Comparison of ENCODE assay signal across 8 mouse cellular contexts in genomic region chr8:120100388-120101067, GRCm38 (mm10). TPM values are rescaled to one million over a fixed set of nuclear protein-coding genes. Genes with fewer than 3 reads are reported as not detected.
DNase-seq lines count a peak whose midpoint lies in the region; ATAC-seq and TF ChIP-seq lines count a peak whose summit lies in the region.

No protein-coding gene starts in this region.

- H3K27me3 ChIP-seq in testis, adult 2 months (ENCODE audit: control insufficient read depth, insufficient read depth, low read length), result no peaks in the 10 kb centered on the region
- H3K27me3 ChIP-seq in intestine, postnatal 0 days (replicated peaks; ENCODE audit: control insufficient read depth, insufficient read depth, low read length), result no peaks in the 10 kb centered on the region
- no peaks in the 10 kb centered on the region for H3K27me3 ChIP-seq in small intestine, adult 2 months (ENCODE audit: control insufficient read depth, insufficient read depth, low read length)

- 0 out of 2 replicates have a peak, but pooled peaks have one; percentile 5 for ATAC-seq in cerebellum, adult (ENCODE audit: insufficient number of reproducible peaks, low FRiP score, low TSS enrichment)
- peak; percentile 59 for ATAC-seq in intestine, postnatal 0 days

- peak overlapping the region; percentile 89 for H3K9ac ChIP-seq in intestine, postnatal 0 days (ENCODE audit: low read depth, low read length)

- TF ChIP-seq CTCF in testis, adult 2 months (IDR thresholded peaks at IDR 0.05; ENCODE audit: control insufficient read depth, insufficient read depth, insufficient replicate concordance, low read depth, low read length), result no peak
- no peak for TF ChIP-seq CTCF in intestine, postnatal 0 days (IDR thresholded peaks at IDR 0.05; ENCODE audit: low read depth)
- TF ChIP-seq CTCF in small intestine, adult 2 months (IDR thresholded peaks at IDR 0.05; ENCODE audit: extremely low read depth, insufficient read length, insufficient replicate concordance, low read depth, low read length), result no peak

- 1% methylated on average over 24 of the region's 25 CpGs for WGBS in intestine, postnatal 0 days
- WGBS in small intestine, adult 2 months, result 2% methylated on average over 25 of the region's 25 CpGs

- H3K27ac ChIP-seq in testis, adult 2 months (ENCODE audit: control insufficient read depth, insufficient read depth, low read depth, low read length), result peak overlapping the region; percentile 93
- peak overlapping the region; percentile 97 for H3K27ac ChIP-seq in intestine, postnatal 0 days (ENCODE audit: low read depth, low read length)
- H3K27ac ChIP-seq in small intestine, adult 2 months (ENCODE audit: insufficient read depth, low read depth, low read length), result peak overlapping the region; percentile 92

- H3K4me1 ChIP-seq in testis, adult 2 months (ENCODE audit: control insufficient read depth, insufficient read depth, low read length), result peaks cover 2% of the 10 kb centered on the region
- peaks cover 5% of the 10 kb centered on the region for H3K4me1 ChIP-seq in intestine, postnatal 0 days (replicated peaks; ENCODE audit: control insufficient read depth, insufficient read depth, low read length)
- peaks cover 36% of the 10 kb centered on the region for H3K4me1 ChIP-seq in small intestine, adult 2 months (ENCODE audit: control insufficient read depth, insufficient read depth, insufficient read length, low read length)

- no peaks in the 10 kb centered on the region for H3K36me3 ChIP-seq in testis, adult 2 months (ENCODE audit: control insufficient read depth, insufficient read depth, low read length)
- H3K36me3 ChIP-seq in intestine, postnatal 0 days (ENCODE audit: control insufficient read depth, insufficient read depth), result no peaks in the 10 kb centered on the region
- H3K36me3 ChIP-seq in small intestine, adult 2 months (ENCODE audit: control insufficient read depth, insufficient read depth, low read length), result no peaks in the 10 kb centered on the region

- no peak for TF ChIP-seq POLR2A in testis, adult 2 months (IDR thresholded peaks at IDR 0.05; ENCODE audit: control insufficient read depth, low read depth, low read length)
- no peak for TF ChIP-seq POLR2A in small intestine, adult 2 months (IDR thresholded peaks at IDR 0.05; ENCODE audit: low read depth, low read length)

- no peaks in the 10 kb centered on the region for H3K9me3 ChIP-seq in intestine, postnatal 0 days (ENCODE audit: control insufficient read depth)

- peak overlapping the region; percentile 99 for H3K4me3 ChIP-seq in testis, adult 2 months (ENCODE audit: control insufficient read depth, low read depth, low read length)
- H3K4me3 ChIP-seq in intestine, postnatal 0 days (ENCODE audit: low read depth, low read length), result peak overlapping the region; percentile 85
- H3K4me3 ChIP-seq in small intestine, adult 2 months (ENCODE audit: low read depth, low read length), result peak overlapping the region; percentile 89

- peak overlapping the region; percentile 88 for H3K4me2 ChIP-seq in intestine, postnatal 0 days (replicated peaks; ENCODE audit: low read depth)

- DNase-seq in cerebellum, postnatal 10 days, result no peak
- no peak for DNase-seq in testis, postnatal 14 days (ENCODE audit: low spot score)
- no peak for DNase-seq in left cerebral cortex, adult 9 months (ENCODE audit: low spot score in 2 of 2)
- DNase-seq in right cerebral cortex, postnatal 36 days (ENCODE audit: low spot score in 2 of 2), result no peak

RNA-seq across cellular contexts. Expression of gene Zdhhc7, which starts 0.8 kb away (rescaled TPM):
- polyA plus RNA-seq in testis, adult 2 months (2012; rRNA removed), result 31.6 and 32.8 TPM in 2 replicates
- polyA plus RNA-seq in intestine, postnatal 0 days (2015; fragmentation: Nextera tagmentation; extraction: Ambion mirVana), result 39.4 and 44.9 TPM in 2 replicates
- 99.7 and 172 TPM in 2 replicates for polyA plus RNA-seq in small intestine, adult 2 months (2012; rRNA removed)

RNA-seq across cellular contexts. Expression of gene 6430548M08Rik, which starts 13.4 kb away (rescaled TPM):
- polyA plus RNA-seq in testis, adult 2 months (2012; rRNA removed), result 19.8 and 24.8 TPM in 2 replicates
- polyA plus RNA-seq in intestine, postnatal 0 days (2015; fragmentation: Nextera tagmentation; extraction: Ambion mirVana), result 6.0 and 7.1 TPM in 2 replicates
- 8.0 and 22.6 TPM in 2 replicates for polyA plus RNA-seq in small intestine, adult 2 months (2012; rRNA removed)
